Mouse (Mus musculus) heart, adult 2 months (tissue): Measurements from ENCODE around the gene Ascl5.

Experiments
- CTCF ChIP-seq: fragments of 200-600 bp; IDR thresholded peaks from 2 replicates; pipeline ENCODE4 v1.8.1; 2022; ENCODE audit warnings: antibody characterized with exemption, mild to moderate bottlenecking, moderate library complexity
- EP300 ChIP-seq: fragments of 200-500 bp; IDR thresholded peaks from 2 replicates; pipeline ENCODE4 v1.6.1; 2011; ENCODE audit warnings: low read depth, low read length, control low read depth; ENCODE audit not compliant: insufficient read depth
- POLR2A ChIP-seq: fragments of 200-500 bp; IDR thresholded peaks from 2 replicates; pipeline ENCODE4 v1.6.1; 2011; ENCODE audit warnings: mild to moderate bottlenecking, low read depth, low read length, control low read depth; ENCODE audit not compliant: insufficient read depth

- no peak for TF ChIP-seq CTCF
- no peak for TF ChIP-seq POLR2A
- TF ChIP-seq EP300 = no peak
Measured at GRCm38 (mm10) chr1:136010247-136010646, 40.4 kb upstream of the Ascl5 start.
